9 mouse cellular contexts compared by ENCODE assay signal in genomic region chr11:76410826-76411225, GRCm38 (mm10). TPM values are rescaled to one million over a fixed set of nuclear protein-coding genes. Genes with fewer than 3 reads are reported as not detected.
DNase-seq lines count a peak whose midpoint lies in the region; ATAC-seq and TF ChIP-seq lines count a peak whose summit lies in the region.
"Had no signal": no experiment of that assay in that cellular context is flagged by ENCODE, and none has a peak within 500 bp of the region (broad histone marks: within the 10 kb centered on the region; RNA-seq: fewer than 3 reads in every experiment).

No protein-coding gene starts in this region.

- DNase-seq in cerebellum, adult 11 months: peak; percentile 51
- DNase-seq in midbrain, embryonic 11.5 days (ENCODE audit: low spot score, missing footprints): peak; percentile 94
- peak; percentile 38 for DNase-seq in heart, adult 8-10 months (ENCODE audit: low spot score)
- DNase-seq in lung, adult 2 months: peak; percentile 48
- DNase-seq in spleen, postnatal 36 days (ENCODE audit: low spot score in 2 of 2): peak; percentile 36 to 51

- no peaks in the 10 kb centered on the region for H3K27me3 ChIP-seq in midbrain, embryonic 11.5 days (ENCODE audit: control insufficient read depth, insufficient read depth, low read length)
- no peaks in the 10 kb centered on the region for H3K27me3 ChIP-seq in midbrain, embryonic 15.5 days (replicated peaks)
- H3K27me3 ChIP-seq: neural tube, embryonic 13.5 days had no signal

- peak; percentile 41; the same call in 1 of the 2 replicates for TF ChIP-seq CTCF in bone marrow, adult 2 months (IDR thresholded peaks at IDR 0.05; ENCODE audit: control insufficient read depth, insufficient read depth, low read length)
- peak; percentile 35; the same call in 1 of the 2 replicates for TF ChIP-seq CTCF in lung, adult 2 months (IDR thresholded peaks at IDR 0.05; ENCODE audit: insufficient read depth, low read length)

- no peak for ATAC-seq in cerebellum, adult (ENCODE audit: insufficient number of reproducible peaks, low FRiP score, low TSS enrichment)
- ATAC-seq in midbrain, embryonic 11.5 days (ENCODE audit: low FRiP score): no peak
- ATAC-seq in midbrain, embryonic 15.5 days (replicated peaks): no peak

- TF ChIP-seq POLR2A in bone marrow, adult 2 months (IDR thresholded peaks at IDR 0.05; ENCODE audit: borderline replicate concordance, control insufficient read depth, low read depth, low read length): no peak
- TF ChIP-seq POLR2A in lung, adult 2 months (IDR thresholded peaks at IDR 0.05; ENCODE audit: borderline replicate concordance, extremely low read depth, low read depth, low read length): no peak

- WGBS in midbrain, embryonic 11.5 days: 73% methylated on average over 12 of the region's 12 CpGs
- WGBS in midbrain, embryonic 15.5 days: 73% methylated on average over 12 of the region's 12 CpGs
- 59% methylated on average over 12 of the region's 12 CpGs for WGBS in bone marrow, adult 2 months
- WGBS in lung, adult 2 months: 61% methylated on average over 12 of the region's 12 CpGs

- no peaks in the 10 kb centered on the region for H3K9me3 ChIP-seq in midbrain, embryonic 11.5 days (ENCODE audit: control insufficient read depth, low read length)
- no peaks in the 10 kb centered on the region for H3K9me3 ChIP-seq in midbrain, embryonic 15.5 days
- H3K9me3 ChIP-seq: neural tube, embryonic 13.5 days had no signal

- H3K27ac ChIP-seq in midbrain, embryonic 11.5 days (ENCODE audit: low read depth, low read length): no peak overlapping the region
- no peak overlapping the region for H3K27ac ChIP-seq in midbrain, embryonic 15.5 days
- no peak overlapping the region for H3K27ac ChIP-seq in bone marrow, adult 2 months (ENCODE audit: control insufficient read depth, insufficient read depth, low read depth, low read length, poor library complexity)
- H3K27ac ChIP-seq: neural tube, embryonic 13.5 days had no signal

- no peak overlapping the region for H3K4me3 ChIP-seq in midbrain, embryonic 11.5 days (ENCODE audit: low read depth, low read length)
- H3K4me3 ChIP-seq in midbrain, embryonic 15.5 days: no peak overlapping the region
- H3K4me3 ChIP-seq in bone marrow, adult 2 months (replicated peaks; ENCODE audit: control insufficient read depth, low read depth, low read length): no peak overlapping the region
- no peak overlapping the region for H3K4me3 ChIP-seq in lung, adult 2 months (replicated peaks; ENCODE audit: extremely low read depth, low read depth, low read length)
- H3K4me3 ChIP-seq: neural tube, embryonic 13.5 days had no signal

- no peak overlapping the region for H3K9ac ChIP-seq in midbrain, embryonic 11.5 days (ENCODE audit: low read length)
- no peak overlapping the region for H3K9ac ChIP-seq in midbrain, embryonic 15.5 days
- H3K9ac ChIP-seq: neural tube, embryonic 13.5 days had no signal

- peaks cover 8% of the 10 kb centered on the region; the same call in 1 of the 2 replicates for H3K36me3 ChIP-seq in midbrain, embryonic 11.5 days (ENCODE audit: control insufficient read depth, insufficient read depth, low read length)
- H3K36me3 ChIP-seq in midbrain, embryonic 15.5 days (replicated peaks): peaks cover 21% of the 10 kb centered on the region

- H3K4me1 ChIP-seq in midbrain, embryonic 11.5 days (ENCODE audit: control insufficient read depth, insufficient read depth, low read length): peaks cover 5% of the 10 kb centered on the region
- H3K4me1 ChIP-seq in midbrain, embryonic 15.5 days: peaks cover 13% of the 10 kb centered on the region
- no peaks in the 10 kb centered on the region for H3K4me1 ChIP-seq in bone marrow, adult 2 months (ENCODE audit: control insufficient read depth, insufficient read depth, low read length)
- H3K4me1 ChIP-seq in lung, adult 2 months (ENCODE audit: control insufficient read depth, insufficient read depth, low read length): 0 out of 2 replicates have a peak, but pooled peaks cover 2% of the 10 kb centered on the region

- H3K4me2 ChIP-seq in midbrain, embryonic 11.5 days: no peak overlapping the region
- H3K4me2 ChIP-seq in midbrain, embryonic 15.5 days: no peak overlapping the region
- H3K4me2 ChIP-seq: neural tube, embryonic 13.5 days had no signal

RNA-seq across cellular contexts. Expression of gene Timm22, which starts 4.1 kb away (rescaled TPM):
- polyA plus RNA-seq in midbrain, embryonic 11.5 days (2014; fragmentation: Nextera tagmentation; extraction: Ambion mirVana): 117 and 118 TPM in 2 replicates
- 103 and 109 TPM in 2 replicates for polyA plus RNA-seq in midbrain, embryonic 15.5 days (2015; fragmentation: Nextera tagmentation; extraction: Ambion mirVana)
- 6.2 and 7.1 TPM in 2 replicates for polyA plus RNA-seq in bone marrow, adult 2 months (2011; ENCODE audit: insufficient read depth, insufficient read length, low replicate concordance, missing spikeins)
- total RNA-seq in heart, adult 8-10 months (2022): 10 to 100 TPM; 32.9 to 54.5 (median 39.9) TPM
- polyA plus RNA-seq in lung, adult 2 months (2012; rRNA removed): 9.8 and 10.5 TPM in 2 replicates

RNA-seq across cellular contexts. Expression of gene Nxn, which starts 11.9 kb away (rescaled TPM):
- polyA plus RNA-seq in midbrain, embryonic 11.5 days (2014; fragmentation: Nextera tagmentation; extraction: Ambion mirVana): 43.8 and 51.3 TPM in 2 replicates
- polyA plus RNA-seq in midbrain, embryonic 15.5 days (2015; fragmentation: Nextera tagmentation; extraction: Ambion mirVana): 22.3 and 23.1 TPM in 2 replicates
- 5.2 and 14.4 TPM in 2 replicates for polyA plus RNA-seq in bone marrow, adult 2 months (2011; ENCODE audit: insufficient read depth, insufficient read length, low replicate concordance, missing spikeins)
- 10 to 100 TPM in 3 of 4 experiments, 1 to 10 TPM in 1; 9.8 to 13.0 (median 11.0) TPM for total RNA-seq in heart, adult 8-10 months (2022)
- 16.0 and 19.1 TPM in 2 replicates for polyA plus RNA-seq in lung, adult 2 months (2012; rRNA removed)

Comparison
In these comparisons a context has a peak if more than half of its experiments do, and no peak if none do; other contexts are left out.
1. DNase-seq: peak in every context shown above with its lines; median percentile 94 in midbrain, embryonic 11.5 days; 51 in cerebellum, adult 11 months; 48 in lung, adult 2 months; 44 in spleen, postnatal 36 days; 38 in heart, adult 8-10 months.